Mouse (Mus musculus) lung, embryonic 15.5 days (tissue): ENCODE measurements at regions not wholly inside any gene's neighbourhood (a gene's known extent, or its start where the extent isn't known, plus 50 kb on each side); places are given as distances from the start of the nearest gene placed in this dataset.

Experiments used
- ATAC-seq: fragments of 200-750 bp; cut with Nextera tagmentation; 2 replicates; pipeline ENCODE4 v1.8.0; 2017; ENCODE audit warnings: moderate number of reproducible peaks, borderline replicate concordance; ENCODE audit not compliant: low FRiP score, low TSS enrichment; ENCODE audit errors: extremely low read depth
- H3K27ac ChIP-seq: fragments of 300-500 bp; sonication (generic); 2 replicates; pipeline ENCODE4 v1.5.1; 2015; ENCODE audit warnings: moderate library complexity, mild to moderate bottlenecking, inconsistent platforms
- H3K27me3 ChIP-seq: fragments of 300-500 bp; sonication (generic); 2 replicates; pipeline ENCODE4 v1.6.1; 2015; ENCODE audit warnings: inconsistent platforms
- H3K36me3 ChIP-seq: fragments of 300-500 bp; sonication (generic); 2 replicates; pipeline ENCODE4 v1.6.1; 2015; ENCODE audit warnings: inconsistent platforms
- H3K4me1 ChIP-seq: fragments of 300-500 bp; sonication (generic); 2 replicates; pipeline ENCODE4 v1.6.1; 2015; ENCODE audit warnings: inconsistent platforms
- H3K4me2 ChIP-seq: fragments of 300-500 bp; sonication (generic); 2 replicates; pipeline ENCODE4 v1.6.1; 2015; ENCODE audit warnings: inconsistent platforms, mild to moderate bottlenecking, moderate library complexity
- H3K4me3 ChIP-seq: fragments of 300-500 bp; sonication (generic); 2 replicates; pipeline ENCODE4 v1.5.1; 2015; ENCODE audit warnings: mild to moderate bottlenecking, inconsistent platforms
- H3K9ac ChIP-seq: fragments of 300-500 bp; sonication (generic); 2 replicates; pipeline ENCODE4 v1.6.1; 2015; ENCODE audit warnings: inconsistent platforms
- H3K9me3 ChIP-seq: fragments of 300-500 bp; sonication (generic); 2 replicates; pipeline ENCODE4 v1.6.1; 2016; ENCODE audit warnings: inconsistent platforms
- WGBS: fragments of 180-500 bp; shearing (Covaris S2); methylation state at CpG from one replicate; pipeline ENCODE4 v1.1.7; 2015; 5-methylcytosine and 5-hydroxymethylcytosine counted together

GRCm38 (mm10) chr2:57424879-57425278 lies 187.4 kb downstream of the Gpd2 start:
- H3K36me3 ChIP-seq = no peaks in the 10 kb centered on the region
- H3K9me3 ChIP-seq = no peaks in the 10 kb centered on the region
- H3K27ac ChIP-seq = no peak overlapping the region
- no peak overlapping the region for H3K4me2 ChIP-seq
- H3K4me3 ChIP-seq = no peak overlapping the region
- H3K9ac ChIP-seq = no peak overlapping the region
- no peak for ATAC-seq
- 71% methylated on average over 8 of the region's 8 CpGs for WGBS
- H3K4me1 ChIP-seq = no peaks in the 10 kb centered on the region
- H3K27me3 ChIP-seq = no peaks in the 10 kb centered on the region

- 86% methylated on average over 5 of the region's 5 CpGs for WGBS
- Histone ChIP-seq H3K9ac (no peak overlapping the region), H3K27me3 (no peaks in the 10 kb centered on the region), H3K4me1 (no peaks in the 10 kb centered on the region), H3K4me3 (no peak overlapping the region), H3K27ac (no peak overlapping the region), H3K36me3 (no peaks in the 10 kb centered on the region), H3K4me2 (no peak overlapping the region), H3K9me3 (no peaks in the 10 kb centered on the region)
- ATAC-seq = no peak
These were observed 188.0 kb downstream of the Gpd2 start for GRCm38 (mm10) chr2:57425439-57425838.

GRCm38 (mm10) chr2:57450996-57451770 lies 213.7 kb downstream of the Gpd2 start:
- WGBS = 86% methylated on average over 6 of the region's 6 CpGs

GRCm38 (mm10) chr2:57453896-57454679 lies 216.7 kb downstream of the Gpd2 start:
- WGBS = 62% methylated on average over 5 of the region's 5 CpGs
- Histone ChIP-seq H3K27ac (peak overlapping the region; percentile 27), H3K9me3 (no peaks in the 10 kb centered on the region), H3K9ac (no peak overlapping the region), H3K36me3 (no peaks in the 10 kb centered on the region), H3K27me3 (no peaks in the 10 kb centered on the region), H3K4me2 (peak overlapping the region; percentile 5; the same call in 1 of the 2 replicates), H3K4me1 (no peaks in the 10 kb centered on the region), H3K4me3 (no peak overlapping the region)
- peak; percentile 52; the same call in 1 of the 2 replicates for ATAC-seq

More at GRCm38 (mm10) chr2:57450996-57451770, 213.7 kb downstream of the Gpd2 start:
- H3K9me3 ChIP-seq = no peaks in the 10 kb centered on the region
- H3K4me3 ChIP-seq = no peak overlapping the region
- H3K4me1 ChIP-seq = no peaks in the 10 kb centered on the region
- no peak overlapping the region for H3K27ac ChIP-seq
- H3K27me3 ChIP-seq = no peaks in the 10 kb centered on the region
- no peak overlapping the region for H3K9ac ChIP-seq
- H3K4me2 ChIP-seq = no peak overlapping the region
- no peaks in the 10 kb centered on the region for H3K36me3 ChIP-seq
- ATAC-seq = no peak

- ATAC-seq = no peak
- Histone ChIP-seq H3K4me1 (no peaks in the 10 kb centered on the region), H3K4me3 (no peak overlapping the region), H3K9me3 (no peaks in the 10 kb centered on the region), H3K36me3 (no peaks in the 10 kb centered on the region), H3K9ac (no peak overlapping the region), H3K27ac (no peak overlapping the region), H3K4me2 (no peak overlapping the region), H3K27me3 (no peaks in the 10 kb centered on the region)
- 69% methylated on average over 2 of the region's 2 CpGs for WGBS
These were observed 222.5 kb downstream of the Gpd2 start for GRCm38 (mm10) chr2:57459901-57460300.

- H3K9me3 ChIP-seq = no peaks in the 10 kb centered on the region
- H3K36me3 ChIP-seq = no peaks in the 10 kb centered on the region
- 65% methylated on average over 3 of the region's 3 CpGs for WGBS
- H3K4me3 ChIP-seq = no peak overlapping the region
- no peaks in the 10 kb centered on the region for H3K4me1 ChIP-seq
- H3K27me3 ChIP-seq = no peaks in the 10 kb centered on the region
- no peak overlapping the region for H3K27ac ChIP-seq
- H3K9ac ChIP-seq = no peak overlapping the region
- H3K4me2 ChIP-seq = no peak overlapping the region
- no peak for ATAC-seq
These were observed 236.4 kb downstream of the Gpd2 start for GRCm38 (mm10) chr2:57473873-57474272.

GRCm38 (mm10) chr2:57492116-57492515 lies 254.7 kb downstream of the Gpd2 start:
- no peaks in the 10 kb centered on the region for H3K36me3 ChIP-seq
- H3K4me3 ChIP-seq = no peak overlapping the region
- no peaks in the 10 kb centered on the region for H3K27me3 ChIP-seq
- no peak overlapping the region for H3K27ac ChIP-seq
- H3K4me1 ChIP-seq = no peaks in the 10 kb centered on the region
- WGBS = 69% methylated on average over 4 of the region's 4 CpGs
- H3K4me2 ChIP-seq = no peak overlapping the region
- H3K9me3 ChIP-seq = no peaks in the 10 kb centered on the region
- no peak for ATAC-seq
- H3K9ac ChIP-seq = no peak overlapping the region

- Histone ChIP-seq H3K27me3 (no peaks in the 10 kb centered on the region), H3K4me1 (no peaks in the 10 kb centered on the region), H3K9me3 (no peaks in the 10 kb centered on the region), H3K27ac (no peak overlapping the region), H3K4me3 (no peak overlapping the region), H3K4me2 (no peak overlapping the region), H3K36me3 (no peaks in the 10 kb centered on the region), H3K9ac (no peak overlapping the region)
- 70% methylated on average over 6 of the region's 6 CpGs for WGBS
- ATAC-seq = no peak
These were observed 255.6 kb downstream of the Gpd2 start for GRCm38 (mm10) chr2:57492914-57493621.

- Histone ChIP-seq H3K4me2 (no peak overlapping the region), H3K4me3 (no peak overlapping the region), H3K9ac (no peak overlapping the region), H3K4me1 (no peaks in the 10 kb centered on the region), H3K9me3 (no peaks in the 10 kb centered on the region), H3K27ac (no peak overlapping the region), H3K27me3 (no peaks in the 10 kb centered on the region), H3K36me3 (no peaks in the 10 kb centered on the region)
- 46% methylated on average over 2 of the region's 2 CpGs for WGBS
- no peak for ATAC-seq
These were observed 259.0 kb downstream of the Gpd2 start for GRCm38 (mm10) chr2:57496315-57496954.

- Histone ChIP-seq H3K4me1 (no peaks in the 10 kb centered on the region), H3K4me3 (no peak overlapping the region), H3K36me3 (no peaks in the 10 kb centered on the region), H3K9ac (no peak overlapping the region), H3K9me3 (no peaks in the 10 kb centered on the region), H3K27ac (no peak overlapping the region), H3K27me3 (no peaks in the 10 kb centered on the region), H3K4me2 (no peak overlapping the region)
- 35% methylated on average over 1 of the region's 1 CpGs for WGBS
- no peak for ATAC-seq
These were observed 260.5 kb downstream of the Gpd2 start for GRCm38 (mm10) chr2:57497933-57498332.

- no peak overlapping the region for H3K9ac ChIP-seq
- no peaks in the 10 kb centered on the region for H3K36me3 ChIP-seq
- no peak overlapping the region for H3K27ac ChIP-seq
- H3K27me3 ChIP-seq = no peaks in the 10 kb centered on the region
- 43% methylated on average over 2 of the region's 2 CpGs for WGBS
- no peak for ATAC-seq
- H3K9me3 ChIP-seq = no peaks in the 10 kb centered on the region
- no peak overlapping the region for H3K4me3 ChIP-seq
- H3K4me2 ChIP-seq = no peak overlapping the region
- H3K4me1 ChIP-seq = no peaks in the 10 kb centered on the region
These were observed 267.2 kb downstream of the Gpd2 start for GRCm38 (mm10) chr2:57504678-57505077.
